Mouse (Mus musculus) C2C12 (cell line): ENCODE measurements at regions not wholly inside any gene's neighbourhood (a gene's known extent, or its start where the extent isn't known, plus 50 kb on each side); places are given as distances from the start of the nearest gene placed in this dataset.

ENCODE experiments used
- H3K27me3 ChIP-seq: one replicate; pipeline ENCODE4 v1.6.1; 2011; ENCODE audit not compliant: control insufficient read depth, insufficient read depth, insufficient read length
- H3K36me3 ChIP-seq: one replicate; pipeline ENCODE4 v1.6.1; 2011; ENCODE audit not compliant: control insufficient read depth, insufficient read depth
- H3K4me3 ChIP-seq: one replicate; pipeline ENCODE4 v1.5.1; 2011; ENCODE audit warnings: mild to moderate bottlenecking, control low read depth; ENCODE audit not compliant: poor library complexity, insufficient read depth, severe bottlenecking
- H3K79me2 ChIP-seq: one replicate; pipeline ENCODE4 v1.6.1; 2011; ENCODE audit not compliant: control insufficient read depth, insufficient read depth
- H3K79me3 ChIP-seq: one replicate; pipeline ENCODE4 v1.6.1; 2011; ENCODE audit warnings: low read depth, control low read depth
- H3ac ChIP-seq: one replicate; pipeline ENCODE3; 2011; ENCODE audit warnings: low read depth; ENCODE audit not compliant: control insufficient read depth, insufficient read length
- CEBPB ChIP-seq: IDR thresholded peaks from one replicate; pipeline ENCODE4 v1.6.1; 2011; ENCODE audit warnings: low read depth, mild to moderate bottlenecking, control low read depth, moderate library complexity
- CTCF ChIP-seq: IDR thresholded peaks from one replicate; pipeline ENCODE4 v1.5.1; 2011; ENCODE audit not compliant: control insufficient read depth, insufficient read depth, insufficient read length
- FOSL1 ChIP-seq: IDR thresholded peaks from one replicate; pipeline ENCODE4 v1.8.0; 2011; ENCODE audit warnings: mild to moderate bottlenecking, low read length; ENCODE audit not compliant: poor library complexity, insufficient read depth, severe bottlenecking
- MAX ChIP-seq: IDR thresholded peaks from one replicate; pipeline ENCODE4 v1.6.1; 2011; ENCODE audit warnings: mild to moderate bottlenecking, control low read depth
- MYOD1 ChIP-seq: IDR thresholded peaks from one replicate; pipeline ENCODE4 v1.6.1; 2011; ENCODE audit warnings: low read depth; ENCODE audit not compliant: control insufficient read depth, insufficient read length
- MYOG ChIP-seq: IDR thresholded peaks from one replicate; pipeline ENCODE4 v1.6.1; 2011; ENCODE audit not compliant: control insufficient read depth, insufficient read length; ENCODE audit errors: extremely low read depth
- USF1 ChIP-seq: IDR thresholded peaks from one replicate; pipeline ENCODE4 v1.6.1; 2011; ENCODE audit warnings: low read depth, mild to moderate bottlenecking, control low read depth, moderate library complexity

DNA sequence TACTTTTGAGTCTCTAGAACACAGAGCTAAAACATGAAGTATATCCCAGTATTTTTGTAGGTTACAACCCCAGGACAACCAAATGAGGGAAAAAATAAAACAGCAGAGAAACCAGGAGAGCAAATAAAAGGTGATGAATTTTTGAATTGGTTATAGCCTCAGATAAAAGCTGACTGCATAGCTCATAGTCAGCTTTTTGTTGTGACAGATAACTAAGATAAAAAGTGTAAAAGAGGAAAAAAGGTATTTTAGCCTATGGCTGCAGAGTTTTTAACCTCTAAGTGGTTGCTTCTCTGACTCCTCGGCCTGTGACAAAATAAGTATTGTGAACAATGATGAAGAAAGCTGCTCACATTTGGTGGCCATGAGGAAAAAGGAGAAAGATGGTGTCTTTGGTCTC, 111.6 kb upstream of the Tbc1d5 start:
- TF ChIP-seq MAX (no peak), MYOD1 (no peak), USF1 (no peak), CEBPB (no peak), MYOG (no peak), CTCF (no peak), FOSL1 (no peak)
- Histone ChIP-seq H3K4me3 (no peak overlapping the region), H3K79me2 (no peaks in the 10 kb centered on the region), H3K79me3 (no peaks in the 10 kb centered on the region), H3ac (no peak overlapping the region), H3K27me3 (no peaks in the 10 kb centered on the region), H3K36me3 (no peaks in the 10 kb centered on the region)

DNA sequence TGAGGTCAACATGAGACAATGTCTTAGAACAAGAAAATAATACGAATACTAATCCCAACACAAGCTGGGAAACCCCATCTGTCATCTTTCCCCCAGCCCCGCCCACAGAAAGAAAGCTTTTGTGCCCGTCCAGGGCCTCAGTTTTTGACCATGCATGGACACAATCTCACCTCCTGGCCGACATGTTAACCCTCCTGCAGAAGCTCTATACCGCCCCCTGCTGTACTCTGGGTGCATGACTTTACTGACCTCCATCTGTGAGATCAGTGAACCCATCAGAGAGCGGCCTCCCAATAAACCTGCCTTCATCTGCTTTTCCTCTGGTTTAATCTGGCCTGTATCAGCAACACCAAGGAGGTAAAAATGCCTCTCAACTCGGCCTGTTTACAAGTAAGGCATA, 109.6 kb upstream of the Tbc1d5 start:
- H3ac ChIP-seq, result no peak overlapping the region
- H3K36me3 ChIP-seq, result no peaks in the 10 kb centered on the region
- no peaks in the 10 kb centered on the region for H3K79me3 ChIP-seq
- no peaks in the 10 kb centered on the region for H3K79me2 ChIP-seq
- no peak overlapping the region for H3K4me3 ChIP-seq
- H3K27me3 ChIP-seq, result no peaks in the 10 kb centered on the region
- TF ChIP-seq CEBPB (no peak), CTCF (no peak), USF1 (no peak), MYOG (no peak), FOSL1 (no peak), MYOD1 (no peak), MAX (no peak)

GRCm38 (mm10) chr17:51287878-51288277, 108.7 kb upstream of the Tbc1d5 start:
- no peaks in the 10 kb centered on the region for H3K79me2 ChIP-seq
- H3K79me3 ChIP-seq, result no peaks in the 10 kb centered on the region
- no peaks in the 10 kb centered on the region for H3K27me3 ChIP-seq
- no peaks in the 10 kb centered on the region for H3K36me3 ChIP-seq
- no peak overlapping the region for H3ac ChIP-seq
- no peak overlapping the region for H3K4me3 ChIP-seq
- TF ChIP-seq CTCF, result no peak
- no peak for TF ChIP-seq MYOD1
- no peak for TF ChIP-seq USF1
- no peak for TF ChIP-seq CEBPB
- TF ChIP-seq MYOG, result no peak
- TF ChIP-seq FOSL1, result no peak
- TF ChIP-seq MAX, result no peak

DNA sequence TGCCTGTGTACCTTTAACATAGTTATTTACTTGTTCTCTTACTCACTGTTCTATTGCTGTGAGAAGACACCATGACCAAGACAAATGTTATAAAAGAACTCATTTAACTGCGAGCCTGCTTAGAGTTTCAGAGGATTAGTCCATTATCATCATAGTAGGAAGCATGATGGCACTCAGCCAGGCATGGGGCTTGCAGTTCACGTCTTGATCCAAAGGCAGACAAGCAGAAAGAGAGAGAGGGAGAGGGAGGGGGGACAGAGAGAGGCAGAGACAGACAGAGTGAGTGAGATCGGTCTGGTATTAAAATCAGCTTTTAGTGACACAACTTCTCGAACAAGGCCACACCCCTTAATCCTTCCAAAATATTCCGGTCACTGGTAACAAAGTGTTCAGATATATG, 106.2 kb upstream of the Tbc1d5 start:
- TF ChIP-seq MYOG (no peak), MYOD1 (no peak), FOSL1 (no peak), USF1 (no peak), MAX (no peak), CTCF (no peak), CEBPB (no peak)
- Histone ChIP-seq H3K4me3 (no peak overlapping the region), H3K79me2 (no peaks in the 10 kb centered on the region), H3K79me3 (no peaks in the 10 kb centered on the region), H3ac (no peak overlapping the region), H3K27me3 (no peaks in the 10 kb centered on the region), H3K36me3 (no peaks in the 10 kb centered on the region)

GRCm38 (mm10) chr17:51278771-51279170, 99.6 kb upstream of the Tbc1d5 start:
- Histone ChIP-seq H3K36me3 (no peaks in the 10 kb centered on the region), H3ac (no peak overlapping the region), H3K79me3 (no peaks in the 10 kb centered on the region), H3K79me2 (no peaks in the 10 kb centered on the region), H3K27me3 (no peaks in the 10 kb centered on the region), H3K4me3 (no peak overlapping the region)
- TF ChIP-seq CEBPB (no peak), MAX (no peak), CTCF (no peak), MYOG (no peak), MYOD1 (no peak), USF1 (no peak), FOSL1 (no peak)

GRCm38 (mm10) chr17:51278094-51278493, 98.9 kb upstream of the Tbc1d5 start:
- no peaks in the 10 kb centered on the region for H3K27me3 ChIP-seq
- H3K36me3 ChIP-seq, result no peaks in the 10 kb centered on the region
- H3K79me3 ChIP-seq, result no peaks in the 10 kb centered on the region
- H3K79me2 ChIP-seq, result no peaks in the 10 kb centered on the region
- no peak overlapping the region for H3K4me3 ChIP-seq
- no peak for TF ChIP-seq FOSL1
- no peak for TF ChIP-seq CEBPB
- no peak for TF ChIP-seq MAX
- TF ChIP-seq CTCF, result no peak
- TF ChIP-seq MYOG, result no peak
- TF ChIP-seq MYOD1, result no peak
- TF ChIP-seq USF1, result no peak
- no peak overlapping the region for H3ac ChIP-seq
